Mouse (Mus musculus): Measurements from ENCODE around the gene D8Ertd738e. TPM values are rescaled to one million over a fixed set of nuclear protein-coding genes. Genes with fewer than 3 reads are reported as not detected.
A peak's percentile ranks its signal among the peaks of the same experiment; 100 is the strongest.

Gene D8Ertd738e
- polyA plus RNA-seq, 1 experiment from 2014 or later, result 297 TPM

GRCm38 (mm10) chr8:84241821-84242220 lies 7.7 kb downstream of the D8Ertd738e start:
- Histone ChIP-seq H3K9ac (ENCODE audit: low read length) (no peak overlapping the region), H3K27ac (ENCODE audit: low read length) (peak overlapping the region; percentile 59)

GRCm38 (mm10) chr8:84241167-84241566 lies 8.4 kb downstream of the D8Ertd738e start:
- H3K27ac ChIP-seq (ENCODE audit: low read length), result peak overlapping the region; percentile 59
- no peaks in the 10 kb centered on the region for H3K27me3 ChIP-seq (ENCODE audit: control insufficient read depth, insufficient read depth, low read length)
- peak overlapping the region; percentile 30; the same call in 1 of the 2 replicates for H3K9ac ChIP-seq (ENCODE audit: low read length)
- no peak for ATAC-seq (replicated peaks; ENCODE audit: extremely low read depth, insufficient read depth, low FRiP score)
- no peaks in the 10 kb centered on the region for H3K9me3 ChIP-seq (replicated peaks; ENCODE audit: control insufficient read depth, low read length)
- no peak overlapping the region for H3K4me2 ChIP-seq (ENCODE audit: low read depth, low read length)
- peaks cover 21% of the 10 kb centered on the region for H3K36me3 ChIP-seq (ENCODE audit: control insufficient read depth, insufficient read depth)
- peaks cover 22% of the 10 kb centered on the region for H3K4me1 ChIP-seq (ENCODE audit: control insufficient read depth, insufficient read depth, low read length)
- 36% methylated on average over 6 of the region's 6 CpGs for WGBS
- H3K4me3 ChIP-seq (ENCODE audit: low read length), result no peak overlapping the region

More at GRCm38 (mm10) chr8:84241821-84242220, 7.7 kb downstream of the D8Ertd738e start:
- WGBS, result 32% methylated on average over 2 of the region's 2 CpGs
- Histone ChIP-seq H3K27me3 (ENCODE audit: control insufficient read depth, insufficient read depth, low read length) (no peaks in the 10 kb centered on the region), H3K9me3 (replicated peaks; ENCODE audit: control insufficient read depth, low read length) (no peaks in the 10 kb centered on the region), H3K36me3 (ENCODE audit: control insufficient read depth, insufficient read depth) (peaks cover 27% of the 10 kb centered on the region), H3K4me1 (ENCODE audit: control insufficient read depth, insufficient read depth, low read length) (peaks cover 21% of the 10 kb centered on the region), H3K4me2 (ENCODE audit: low read depth, low read length) (no peak overlapping the region), H3K4me3 (ENCODE audit: low read length) (no peak overlapping the region)
- no peak for ATAC-seq (replicated peaks; ENCODE audit: extremely low read depth, insufficient read depth, low FRiP score)

DNA sequence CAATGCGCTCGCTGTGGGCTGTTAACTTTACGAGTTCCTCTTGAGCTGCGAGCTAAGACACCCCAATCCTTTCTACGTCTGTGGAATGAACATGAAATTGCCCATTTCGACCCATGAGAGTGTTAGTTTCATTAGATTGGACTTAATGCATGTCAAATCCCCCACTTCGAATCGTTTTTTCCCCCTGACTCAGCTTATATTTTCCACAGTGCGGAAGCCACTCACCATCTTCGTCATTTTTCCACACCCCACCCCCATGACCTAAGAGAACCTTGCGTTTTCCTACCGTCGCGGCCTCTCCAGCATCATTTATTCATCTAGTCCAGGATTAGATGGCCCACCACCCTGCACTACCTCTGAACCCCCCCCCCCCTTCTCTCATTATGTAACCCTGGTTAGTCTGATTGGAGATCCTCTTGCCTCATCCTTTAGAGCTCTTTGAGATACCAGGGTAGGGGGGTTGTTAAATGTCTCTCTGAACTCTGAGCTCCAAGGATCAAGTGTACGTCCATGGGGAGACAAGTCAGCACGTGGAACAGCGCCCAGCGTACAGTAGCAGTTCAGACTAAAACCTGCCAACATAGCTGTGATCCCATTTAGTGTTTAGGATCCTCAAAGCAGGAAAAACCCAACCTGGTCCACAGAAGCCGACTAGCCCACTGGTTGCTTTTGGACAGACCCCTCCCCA lies 11.8 kb downstream of the D8Ertd738e start:
- Histone ChIP-seq H3K36me3 (ENCODE audit: control insufficient read depth, insufficient read depth) (no peaks in the 10 kb centered on the region), H3K4me3 (ENCODE audit: low read length) (peak overlapping the region; percentile 89), H3K27ac (ENCODE audit: low read length) (peak overlapping the region; percentile 74), H3K4me2 (ENCODE audit: low read depth, low read length) (peak overlapping the region; percentile 85), H3K9me3 (replicated peaks; ENCODE audit: control insufficient read depth, low read length) (no peaks in the 10 kb centered on the region), H3K4me1 (ENCODE audit: control insufficient read depth, insufficient read depth, low read length) (peaks cover 30% of the 10 kb centered on the region), H3K27me3 (ENCODE audit: control insufficient read depth, insufficient read depth, low read length) (no peaks in the 10 kb centered on the region), H3K9ac (ENCODE audit: low read length) (peak overlapping the region; percentile 75)
- WGBS, result 12% methylated on average over 19 of the region's 19 CpGs
- ATAC-seq (replicated peaks; ENCODE audit: extremely low read depth, insufficient read depth, low FRiP score), result no peak

GRCm38 (mm10) chr8:84236998-84237473 lies 12.5 kb downstream of the D8Ertd738e start, which contains the start of gene Zswim4:
Gene Zswim4 (minus strand): TSS chr8:84237055.
- Histone ChIP-seq H3K4me2 (ENCODE audit: low read depth, low read length) (peak within 1 kb of the TSS; percentile 85), H3K9me3 (replicated peaks; ENCODE audit: control insufficient read depth, low read length) (no peaks in the 10 kb centered on the region), H3K9ac (ENCODE audit: low read length) (peak within 1 kb of the TSS; percentile 97), H3K27ac (ENCODE audit: low read length) (peak within 1 kb of the TSS; percentile 74), H3K27me3 (ENCODE audit: control insufficient read depth, insufficient read depth, low read length) (no peaks in the 10 kb centered on the region), H3K4me3 (ENCODE audit: low read length) (peak within 1 kb of the TSS; percentile 89), H3K4me1 (ENCODE audit: control insufficient read depth, insufficient read depth, low read length) (peaks cover 27% of the 10 kb centered on the region), H3K36me3 (ENCODE audit: control insufficient read depth, insufficient read depth) (no peaks in the 10 kb centered on the region)
- under 1% methylated on average over 35 of the region's 35 CpGs for WGBS
- peak; percentile 97 for ATAC-seq (replicated peaks; ENCODE audit: extremely low read depth, insufficient read depth, low FRiP score)

DNA sequence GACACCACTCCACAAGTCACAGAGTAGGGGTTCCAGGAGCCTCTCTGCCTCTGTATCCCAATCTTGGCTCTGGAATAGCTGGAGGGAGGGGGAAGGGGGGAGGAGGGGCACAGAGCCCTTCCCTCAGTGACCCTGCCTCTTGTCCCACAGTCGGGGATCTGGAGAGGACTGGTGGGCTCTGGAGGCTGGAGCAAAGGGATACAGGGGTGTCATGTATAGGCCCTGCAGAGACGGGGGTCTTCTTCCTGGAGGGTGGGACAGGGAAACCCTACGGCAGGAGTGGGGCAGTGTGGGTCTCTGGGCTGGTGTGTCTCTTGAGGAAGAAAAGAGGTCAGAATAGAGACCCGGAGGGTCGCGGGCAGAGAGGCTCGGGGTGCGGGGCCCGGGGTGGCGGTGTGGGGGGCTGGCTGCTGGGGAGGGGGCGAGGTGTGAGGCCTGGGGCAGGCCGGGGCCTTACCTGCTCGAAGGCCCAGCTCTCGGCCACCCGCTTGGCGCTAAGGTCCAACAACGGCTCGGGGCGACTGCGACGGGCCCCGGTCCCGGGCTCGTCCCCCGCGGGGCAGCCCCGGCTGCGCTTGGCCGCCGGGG lies 13.0 kb downstream of the D8Ertd738e start:
- Histone ChIP-seq H3K27me3 (ENCODE audit: control insufficient read depth, insufficient read depth, low read length) (no peaks in the 10 kb centered on the region), H3K36me3 (ENCODE audit: control insufficient read depth, insufficient read depth) (no peaks in the 10 kb centered on the region), H3K27ac (ENCODE audit: low read length) (peak overlapping the region; percentile 68), H3K9ac (ENCODE audit: low read length) (peak overlapping the region; percentile 97), H3K4me1 (ENCODE audit: control insufficient read depth, insufficient read depth, low read length) (peaks cover 22% of the 10 kb centered on the region), H3K9me3 (replicated peaks; ENCODE audit: control insufficient read depth, low read length) (no peaks in the 10 kb centered on the region), H3K4me3 (ENCODE audit: low read length) (peak overlapping the region; percentile 89), H3K4me2 (ENCODE audit: low read depth, low read length) (peak overlapping the region; percentile 76)
- peak; percentile 4; the same call in 1 of the 2 replicates for ATAC-seq (replicated peaks; ENCODE audit: extremely low read depth, insufficient read depth, low FRiP score)
- under 1% methylated on average over 30 of the region's 30 CpGs for WGBS

DNA sequence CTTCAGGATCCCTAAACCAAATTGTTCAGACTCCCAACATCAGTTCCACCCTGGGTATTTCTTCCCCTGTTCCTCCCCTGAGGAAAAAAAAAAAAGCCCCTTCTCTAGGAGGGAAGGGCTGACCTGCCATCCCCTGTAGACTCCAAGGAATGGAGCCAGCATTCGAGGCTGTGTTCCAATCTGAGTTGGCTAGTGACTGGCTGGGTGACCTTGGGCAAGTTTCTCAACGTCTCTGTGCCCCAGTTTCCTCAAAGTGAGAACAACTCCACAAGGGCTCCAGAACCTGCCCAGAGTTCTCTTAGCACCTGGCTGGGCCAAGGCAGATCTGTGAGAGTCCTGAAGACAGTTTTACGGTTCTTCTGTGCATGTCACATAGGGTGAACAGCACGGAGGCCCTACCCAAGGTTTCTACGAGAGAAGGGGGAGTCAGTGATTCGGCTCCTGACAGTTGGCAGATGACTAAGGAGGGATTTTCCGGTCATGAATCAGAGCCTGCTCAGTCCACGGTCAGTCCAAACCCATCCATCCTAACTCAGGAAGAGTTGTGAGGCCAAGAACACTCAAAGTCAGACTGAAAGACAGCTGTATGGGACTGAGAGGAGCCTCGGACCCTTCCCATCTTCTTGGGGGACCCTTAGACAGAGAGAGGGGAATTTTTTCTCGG lies 13.6 kb downstream of the D8Ertd738e start:
- WGBS, result 26% methylated on average over 10 of the region's 10 CpGs
- H3K27me3 ChIP-seq (ENCODE audit: control insufficient read depth, insufficient read depth, low read length), result no peaks in the 10 kb centered on the region
- peak overlapping the region; percentile 68 for H3K27ac ChIP-seq (ENCODE audit: low read length)
- H3K36me3 ChIP-seq (ENCODE audit: control insufficient read depth, insufficient read depth), result no peaks in the 10 kb centered on the region; the same call in 1 of the 2 replicates
- H3K4me3 ChIP-seq (ENCODE audit: low read length), result peak overlapping the region; percentile 89
- ATAC-seq (replicated peaks; ENCODE audit: extremely low read depth, insufficient read depth, low FRiP score), result no peak
- H3K9ac ChIP-seq (ENCODE audit: low read length), result peak overlapping the region; percentile 97
- H3K4me2 ChIP-seq (ENCODE audit: low read depth, low read length), result peak overlapping the region; percentile 76
- no peaks in the 10 kb centered on the region for H3K9me3 ChIP-seq (replicated peaks; ENCODE audit: control insufficient read depth, low read length)
- peaks cover 17% of the 10 kb centered on the region for H3K4me1 ChIP-seq (ENCODE audit: control insufficient read depth, insufficient read depth, low read length)

GRCm38 (mm10) chr8:84233055-84233454 lies 16.5 kb downstream of the D8Ertd738e start:
- H3K36me3 ChIP-seq (ENCODE audit: control insufficient read depth, insufficient read depth), result peaks cover 17% of the 10 kb centered on the region
- no peak overlapping the region for H3K27ac ChIP-seq (ENCODE audit: low read length)
- no peaks in the 10 kb centered on the region for H3K9me3 ChIP-seq (replicated peaks; ENCODE audit: control insufficient read depth, low read length)
- H3K4me2 ChIP-seq (ENCODE audit: low read depth, low read length), result no peak overlapping the region
- no peak overlapping the region for H3K9ac ChIP-seq (ENCODE audit: low read length)
- 84% methylated on average over 2 of the region's 2 CpGs for WGBS
- peaks cover 14% of the 10 kb centered on the region for H3K4me1 ChIP-seq (ENCODE audit: control insufficient read depth, insufficient read depth, low read length)
- ATAC-seq (replicated peaks; ENCODE audit: extremely low read depth, insufficient read depth, low FRiP score), result no peak
- H3K4me3 ChIP-seq (ENCODE audit: low read length), result no peak overlapping the region
- H3K27me3 ChIP-seq (ENCODE audit: control insufficient read depth, insufficient read depth, low read length), result no peaks in the 10 kb centered on the region

DNA sequence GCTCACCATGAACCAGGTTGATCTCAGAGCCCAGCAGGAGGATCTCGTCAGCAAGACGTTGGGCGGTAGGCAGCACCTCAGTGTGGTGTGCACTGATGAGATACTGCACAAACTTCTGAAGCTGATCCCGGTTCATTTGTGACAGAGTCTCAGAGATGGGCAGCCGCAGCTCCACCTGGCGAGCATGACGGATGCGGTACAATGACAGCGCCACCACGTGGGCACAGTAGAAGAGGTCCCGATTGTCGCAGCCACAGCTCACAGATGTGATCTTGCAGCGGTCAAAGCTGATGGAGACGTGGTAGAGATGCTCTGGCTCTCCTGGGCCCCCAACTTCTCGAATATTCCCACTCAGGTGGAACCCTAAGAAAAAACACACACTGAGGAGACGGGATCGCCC lies 18.8 kb downstream of the D8Ertd738e start:
- no peak overlapping the region for H3K9ac ChIP-seq (ENCODE audit: low read length)
- no peaks in the 10 kb centered on the region for H3K9me3 ChIP-seq (replicated peaks; ENCODE audit: control insufficient read depth, low read length)
- H3K4me3 ChIP-seq (ENCODE audit: low read length), result no peak overlapping the region
- no peak overlapping the region for H3K4me2 ChIP-seq (ENCODE audit: low read depth, low read length)
- 78% methylated on average over 17 of the region's 17 CpGs for WGBS
- ATAC-seq (replicated peaks; ENCODE audit: extremely low read depth, insufficient read depth, low FRiP score), result no peak
- H3K4me1 ChIP-seq (ENCODE audit: control insufficient read depth, insufficient read depth, low read length), result peaks cover 3% of the 10 kb centered on the region
- H3K27me3 ChIP-seq (ENCODE audit: control insufficient read depth, insufficient read depth, low read length), result no peaks in the 10 kb centered on the region
- H3K36me3 ChIP-seq (ENCODE audit: control insufficient read depth, insufficient read depth), result peaks cover 28% of the 10 kb centered on the region
- no peak overlapping the region for H3K27ac ChIP-seq (ENCODE audit: low read length)

All from heart, embryonic 16.5 days (tissue).